Mouse (Mus musculus) forebrain, postnatal 0 days (tissue): ENCODE measurements around the gene Slc1a3. TPM values are rescaled to one million over a fixed set of nuclear protein-coding genes. Genes with fewer than 3 reads are reported as not detected.

ENCODE experiments used
- ATAC-seq: fragments of 200-750 bp; cut with Nextera tagmentation; 2 replicates; pipeline ENCODE4 v1.8.0; 2017; ENCODE audit warnings: mild to moderate bottlenecking, moderate library complexity
- DNase-seq: peaks from one replicate; pipeline ENCODE4 v3.0.0-alpha.2; 2015
- H3K27ac ChIP-seq: fragments of 300-500 bp; sonication (generic); 2 replicates; pipeline ENCODE4 v1.5.1; 2014; ENCODE audit warnings: low read depth, mild to moderate bottlenecking, antibody characterized with exemption, low read length, moderate library complexity, mixed read lengths
- H3K27me3 ChIP-seq: fragments of 300-500 bp; sonication (generic); 2 replicates; pipeline ENCODE4 v1.6.1; 2014; ENCODE audit warnings: mild to moderate bottlenecking, low read length, mixed read lengths; ENCODE audit not compliant: insufficient read depth
- H3K36me3 ChIP-seq: fragments of 300-500 bp; sonication (generic); 2 replicates; pipeline ENCODE4 v1.6.1; 2014; ENCODE audit warnings: mild to moderate bottlenecking, moderate library complexity; ENCODE audit not compliant: insufficient read depth
- H3K4me1 ChIP-seq: fragments of 300-500 bp; sonication (generic); 2 replicates; pipeline ENCODE4 v1.6.1; 2014; ENCODE audit warnings: antibody characterized with exemption; ENCODE audit not compliant: insufficient read depth
- H3K4me2 ChIP-seq: fragments of 300-500 bp; sonication (generic); 2 replicates; pipeline ENCODE4 v1.6.1; 2014; ENCODE audit warnings: low read depth, mild to moderate bottlenecking, moderate library complexity
- H3K4me3 ChIP-seq: fragments of 300-500 bp; sonication (generic); 2 replicates; pipeline ENCODE4 v1.5.1; 2014; ENCODE audit warnings: low read depth, low read length, mixed read lengths
- H3K9ac ChIP-seq: fragments of 300-500 bp; sonication (generic); 2 replicates; pipeline ENCODE4 v1.6.1; 2014; ENCODE audit warnings: mild to moderate bottlenecking
- H3K9me3 ChIP-seq: fragments of 300-500 bp; sonication (generic); 2 replicates; pipeline ENCODE4 v1.6.1; 2016; ENCODE audit warnings: low read length
- CTCF ChIP-seq: sonication (generic); IDR thresholded peaks from 2 replicates; pipeline ENCODE4 v1.5.1; 2016; ENCODE audit warnings: antibody characterized with exemption, control low read depth, low read depth
- WGBS: fragments of 180-500 bp; shearing (Covaris S2); extraction: QIAGEN DNeasy Blood & Tissue Kit; methylation state at CpG from one replicate; pipeline ENCODE4 v1.1.7; 2014; 5-methylcytosine and 5-hydroxymethylcytosine counted together
- polyA plus RNA-seq: library from polyadenylated mRNA; unstranded; fragments of >200 nt; fragmentation: Nextera tagmentation; extraction: Ambion mirVana; gene quantifications from 2 replicates; pipeline ENCODE4 v1.2.1, GENCODE M21; 2015
- total RNA-seq: library from RNA; depleted of rRNA; stranded (reverse); fragments of >200 nt; gene quantifications from 2 replicates; pipeline ENCODE4 v1.2.3, GENCODE M21; 2014

Slc1a3 gene
- total and polyA plus RNA-seq, 2 experiments from 2014 or later = 192 to 234 TPM

DNA sequence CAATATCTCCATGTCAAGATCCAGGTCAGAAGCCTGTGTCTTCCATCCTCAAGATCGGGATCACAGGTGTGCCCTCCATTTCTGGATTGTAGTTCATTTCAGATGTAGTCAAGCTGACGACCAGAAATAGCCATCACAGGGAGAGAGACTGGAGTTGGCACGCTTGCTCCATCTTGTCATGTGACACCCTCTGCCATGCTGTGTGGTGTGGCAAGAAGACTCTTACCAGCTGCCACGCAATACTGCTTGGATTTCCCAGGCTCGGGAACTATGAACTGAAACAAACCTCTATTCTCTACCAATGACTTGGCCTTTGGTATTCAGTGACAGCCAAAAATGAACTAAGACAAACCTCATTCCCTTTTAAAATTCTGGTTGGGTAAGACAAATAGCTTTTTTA, 27.6 kb upstream of the Slc1a3 start:
- ATAC-seq = peak; percentile 79
- no peak overlapping the region for H3K27ac ChIP-seq
- no peaks in the 10 kb centered on the region for H3K4me1 ChIP-seq
- DNase-seq = peak; percentile 40
- 48% methylated on average over 5 of the region's 5 CpGs for WGBS
- no peak for TF ChIP-seq CTCF
- no peaks in the 10 kb centered on the region for H3K9me3 ChIP-seq
- no peaks in the 10 kb centered on the region for H3K36me3 ChIP-seq
- no peak overlapping the region for H3K9ac ChIP-seq
- H3K27me3 ChIP-seq = no peaks in the 10 kb centered on the region
- no peak overlapping the region for H3K4me3 ChIP-seq
- H3K4me2 ChIP-seq = no peak overlapping the region

DNA sequence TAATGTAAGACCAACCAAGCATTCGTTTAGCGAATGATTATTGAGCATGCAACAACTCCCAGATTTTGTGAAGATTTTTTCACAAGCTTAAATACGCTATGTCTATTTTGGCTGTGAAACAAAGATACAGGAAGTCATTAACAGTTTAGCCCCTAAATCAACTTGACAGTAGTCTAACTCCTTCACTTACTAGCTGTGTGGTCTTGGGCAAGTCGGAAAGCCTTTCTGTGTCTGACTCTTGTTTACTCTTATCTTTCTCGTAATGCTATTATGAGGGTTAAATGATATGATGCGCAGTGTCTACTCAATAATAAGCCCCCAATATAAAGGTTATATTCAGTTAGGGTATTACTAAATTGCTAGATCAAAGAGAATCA, 23.8 kb upstream of the Slc1a3 start:
- TF ChIP-seq CTCF = no peak
- DNase-seq = no peak
- no peak for ATAC-seq
- no peak overlapping the region for H3K4me2 ChIP-seq
- H3K27ac ChIP-seq = no peak overlapping the region
- H3K9me3 ChIP-seq = no peaks in the 10 kb centered on the region
- H3K27me3 ChIP-seq = no peaks in the 10 kb centered on the region
- H3K9ac ChIP-seq = no peak overlapping the region
- no peaks in the 10 kb centered on the region for H3K4me1 ChIP-seq
- WGBS = 67% methylated on average over 6 of the region's 6 CpGs
- no peak overlapping the region for H3K4me3 ChIP-seq
- no peaks in the 10 kb centered on the region for H3K36me3 ChIP-seq

DNA sequence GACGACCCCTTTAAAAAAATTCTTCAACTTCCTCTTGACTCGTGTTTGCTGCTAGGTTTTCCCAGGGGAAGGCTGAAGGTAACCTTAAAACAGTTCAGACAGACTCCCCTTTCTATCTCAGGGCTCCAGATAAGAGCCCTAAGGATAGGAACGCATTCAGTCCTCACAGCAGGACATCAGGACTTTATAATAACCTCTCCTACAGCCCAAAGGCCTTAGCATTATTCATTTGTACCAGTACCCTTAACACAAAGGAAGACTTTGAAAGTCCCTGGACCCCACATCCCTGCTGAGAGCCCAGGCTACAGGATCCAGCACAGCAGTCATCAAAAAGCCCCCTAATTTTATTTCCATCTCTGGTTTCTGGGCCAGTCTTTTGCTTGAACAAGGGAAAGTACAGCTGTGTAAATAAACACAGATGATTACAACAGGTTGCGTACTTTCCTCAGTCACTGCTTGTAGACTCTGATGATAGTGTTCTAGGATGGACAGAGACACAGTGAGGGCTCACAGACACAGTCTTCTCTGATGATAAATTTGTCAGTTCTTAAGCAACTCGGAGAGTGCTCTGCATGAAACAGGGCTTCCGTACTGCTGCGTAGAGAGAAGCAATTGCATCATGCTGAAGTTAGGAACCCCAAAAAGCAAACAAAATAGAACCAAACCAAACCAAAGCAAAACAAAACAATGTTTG, 23.3 kb upstream of the Slc1a3 start:
- ATAC-seq (peak; percentile 51), DNase-seq (no peak)
- Histone ChIP-seq H3K36me3 (no peaks in the 10 kb centered on the region), H3K4me1 (no peaks in the 10 kb centered on the region), H3K4me2 (no peak overlapping the region), H3K27me3 (no peaks in the 10 kb centered on the region), H3K9ac (no peak overlapping the region), H3K4me3 (no peak overlapping the region), H3K27ac (no peak overlapping the region), H3K9me3 (no peaks in the 10 kb centered on the region)
- TF ChIP-seq CTCF = no peak
- WGBS = 15% methylated on average over 7 of the region's 7 CpGs

DNA sequence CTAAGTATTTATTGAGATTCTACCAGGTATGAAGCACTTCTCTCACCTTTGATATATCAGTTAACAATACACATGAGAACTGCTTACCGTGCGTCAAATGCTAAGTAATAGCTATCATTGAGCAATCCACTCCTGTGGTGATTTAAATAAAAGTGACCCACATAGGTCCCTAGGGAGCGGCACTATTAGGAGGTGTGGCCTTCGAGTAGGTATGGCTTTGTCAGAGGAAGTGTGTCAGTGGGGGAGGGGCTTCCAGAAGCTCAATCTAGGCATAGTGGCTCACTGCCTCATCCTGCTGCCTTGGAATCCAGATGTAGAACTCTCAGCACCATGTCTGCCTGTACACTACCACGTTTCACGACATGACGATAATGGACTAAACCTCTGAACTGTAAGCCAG, 18.3 kb upstream of the Slc1a3 start:
- H3K4me3 ChIP-seq = no peak overlapping the region
- no peak for TF ChIP-seq CTCF
- no peak overlapping the region for H3K4me2 ChIP-seq
- no peak overlapping the region for H3K9ac ChIP-seq
- H3K27me3 ChIP-seq = no peaks in the 10 kb centered on the region
- H3K9me3 ChIP-seq = no peaks in the 10 kb centered on the region
- H3K4me1 ChIP-seq = no peaks in the 10 kb centered on the region
- DNase-seq = no peak
- no peaks in the 10 kb centered on the region for H3K36me3 ChIP-seq
- no peak overlapping the region for H3K27ac ChIP-seq
- WGBS = 93% methylated on average over 7 of the region's 7 CpGs
- no peak for ATAC-seq

DNA sequence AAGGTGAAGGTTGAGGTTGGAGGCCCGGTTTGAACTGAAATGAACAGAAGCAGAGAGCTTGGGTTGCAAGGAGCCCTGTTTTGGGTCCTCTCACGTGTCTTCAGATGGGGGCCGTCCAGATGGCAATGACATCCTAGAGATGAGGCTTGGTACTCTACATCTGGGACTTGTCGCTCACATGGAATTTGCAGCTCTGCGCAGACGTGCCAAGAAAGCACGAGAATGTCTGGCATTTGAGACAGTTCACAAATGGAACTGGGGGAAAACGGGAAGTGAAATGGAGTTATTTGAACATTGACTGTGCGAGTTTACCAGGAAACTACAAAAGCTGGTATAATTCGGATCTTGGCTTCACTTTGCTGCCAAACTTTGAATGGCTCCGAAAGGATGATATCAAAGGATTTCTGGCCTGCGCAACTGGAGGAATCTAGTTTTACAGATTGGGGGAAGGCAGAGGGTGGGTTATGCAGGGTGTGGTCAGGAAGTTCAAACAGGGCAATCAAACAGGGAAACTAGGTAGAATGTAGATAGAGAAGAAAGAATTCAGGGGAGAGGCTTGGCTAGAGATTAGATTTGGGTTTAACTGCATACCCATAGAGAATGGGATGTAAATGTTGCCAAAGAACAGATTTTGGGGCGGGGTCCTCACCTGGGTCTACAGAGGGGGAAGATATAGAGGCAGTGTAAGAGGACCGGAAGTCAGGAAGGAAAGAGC, 12.0 kb upstream of the Slc1a3 start:
- TF ChIP-seq CTCF = no peak
- H3K4me1 ChIP-seq = no peaks in the 10 kb centered on the region
- no peaks in the 10 kb centered on the region for H3K36me3 ChIP-seq
- no peak overlapping the region for H3K27ac ChIP-seq
- ATAC-seq = no peak
- DNase-seq = no peak
- H3K9ac ChIP-seq = no peak overlapping the region
- no peak overlapping the region for H3K4me3 ChIP-seq
- H3K4me2 ChIP-seq = no peak overlapping the region
- 79% methylated on average over 14 of the region's 14 CpGs for WGBS
- H3K9me3 ChIP-seq = no peaks in the 10 kb centered on the region
- H3K27me3 ChIP-seq = no peaks in the 10 kb centered on the region

DNA sequence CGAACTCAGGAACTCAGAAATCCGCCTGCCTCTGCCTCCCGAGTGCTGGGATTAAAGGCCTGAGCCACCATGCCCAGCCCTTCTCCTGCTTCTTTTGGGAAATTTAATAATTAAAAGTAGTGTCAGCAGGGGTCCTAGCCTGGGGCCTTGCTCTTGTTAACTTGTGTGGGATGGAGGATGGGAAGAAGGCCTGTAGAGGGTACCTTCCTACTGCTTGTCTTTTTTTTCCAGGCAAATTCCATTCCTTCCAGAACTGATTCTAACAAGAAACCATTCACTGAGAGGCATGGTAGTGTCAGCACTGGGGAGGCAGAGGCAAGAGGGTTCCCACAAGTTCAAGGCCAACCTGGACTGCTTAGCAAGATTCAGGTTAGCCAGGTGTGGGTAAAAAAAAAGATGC, 11.2 kb upstream of the Slc1a3 start:
- TF ChIP-seq CTCF = no peak
- DNase-seq (no peak), ATAC-seq (no peak)
- Histone ChIP-seq H3K4me1 (no peaks in the 10 kb centered on the region), H3K4me2 (no peak overlapping the region), H3K9me3 (no peaks in the 10 kb centered on the region), H3K4me3 (no peak overlapping the region), H3K27me3 (no peaks in the 10 kb centered on the region), H3K36me3 (no peaks in the 10 kb centered on the region), H3K9ac (no peak overlapping the region), H3K27ac (no peak overlapping the region)
- 92% methylated on average over 3 of the region's 3 CpGs for WGBS

DNA sequence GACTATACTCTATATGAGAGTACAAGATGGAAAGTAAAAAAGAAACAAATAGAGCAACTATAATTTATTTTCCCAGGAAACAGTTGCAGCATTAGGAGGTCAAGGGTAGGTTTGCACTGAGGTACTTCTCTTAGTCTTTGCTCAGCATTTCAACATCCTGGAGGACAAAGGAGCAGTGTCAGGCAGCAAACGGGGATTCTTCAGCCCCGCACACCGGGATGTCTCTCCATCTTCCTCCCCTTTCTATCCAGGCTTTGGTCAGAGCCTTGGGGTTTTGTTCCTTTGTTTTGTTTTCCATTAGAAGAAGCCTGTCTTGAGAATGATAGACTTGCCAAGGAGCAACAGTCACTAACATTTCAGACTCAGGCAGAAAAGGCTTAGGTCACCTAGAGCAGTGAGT, 10.4 kb upstream of the Slc1a3 start:
- 40% methylated on average over 3 of the region's 3 CpGs for WGBS
- Histone ChIP-seq H3K27ac (no peak overlapping the region), H3K9me3 (no peaks in the 10 kb centered on the region), H3K4me2 (no peak overlapping the region), H3K27me3 (no peaks in the 10 kb centered on the region), H3K4me1 (peaks cover 4% of the 10 kb centered on the region; the same call in 1 of the 2 replicates), H3K4me3 (no peak overlapping the region), H3K36me3 (no peaks in the 10 kb centered on the region), H3K9ac (no peak overlapping the region)
- ATAC-seq (no peak), DNase-seq (no peak)
- TF ChIP-seq CTCF = no peak
